Mouse (Mus musculus) lung, postnatal 0 days (tissue): ENCODE measurements around the gene Rgs10.

ENCODE experiments used
- CTCF ChIP-seq: IDR thresholded peaks from 2 replicates; pipeline ENCODE4 v1.5.1; 2016; ENCODE audit warnings: antibody characterized with exemption, mild to moderate bottlenecking
- EP300 ChIP-seq: IDR thresholded peaks from 2 replicates; pipeline ENCODE4 v1.6.1; 2016; ENCODE audit warnings: antibody characterized with exemption, mild to moderate bottlenecking, control low read depth

GRCm38 (mm10) chr7:128422491-128422890 lies 3.9 kb upstream of the Rgs10 start:
- TF ChIP-seq CTCF (no peak), EP300 (no peak)
